Mouse (Mus musculus): ENCODE measurements around the gene Egfr. TPM values are rescaled to one million over a fixed set of nuclear protein-coding genes. Genes with fewer than 3 reads are reported as not detected.

Gene Egfr
- polyA plus RNA-seq, 1 experiment, result not detected

DNA sequence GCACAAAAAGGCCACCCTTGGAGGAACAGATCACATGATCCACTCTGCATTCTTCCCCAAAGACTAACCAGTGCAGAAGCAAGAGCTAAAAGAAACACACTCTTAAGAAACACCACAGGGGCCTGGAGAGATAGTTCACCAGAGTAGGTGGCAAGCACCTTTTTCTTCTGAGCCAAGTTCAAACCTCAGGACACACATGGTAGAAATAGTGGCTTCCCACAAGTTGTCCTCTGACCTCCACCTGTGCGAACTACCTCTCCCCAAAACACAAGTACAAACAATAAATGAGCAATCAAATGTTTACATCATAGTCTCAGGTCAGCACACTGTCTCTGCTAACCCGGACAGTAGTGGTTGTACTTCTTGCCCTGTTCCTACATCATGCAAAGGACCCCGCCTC is 45.5 kb downstream of the Egfr start:
- Histone ChIP-seq H3K27me3 (ENCODE audit: control insufficient read depth) (no peaks in the 10 kb centered on the region), H3K36me3 (ENCODE audit: control insufficient read depth) (no peaks in the 10 kb centered on the region), H3K4me1 (ENCODE audit: control insufficient read depth) (no peaks in the 10 kb centered on the region), H3K9me3 (ENCODE audit: control insufficient read depth, low read length) (no peaks in the 10 kb centered on the region), H3K4me3 (replicated peaks) (no peak overlapping the region)
- TF ChIP-seq GATA1 (IDR thresholded peaks at IDR 0.05; ENCODE audit: low read length), result no peak
- TF ChIP-seq TAL1 (IDR thresholded peaks at IDR 0.05; ENCODE audit: low read length), result no peak

DNA sequence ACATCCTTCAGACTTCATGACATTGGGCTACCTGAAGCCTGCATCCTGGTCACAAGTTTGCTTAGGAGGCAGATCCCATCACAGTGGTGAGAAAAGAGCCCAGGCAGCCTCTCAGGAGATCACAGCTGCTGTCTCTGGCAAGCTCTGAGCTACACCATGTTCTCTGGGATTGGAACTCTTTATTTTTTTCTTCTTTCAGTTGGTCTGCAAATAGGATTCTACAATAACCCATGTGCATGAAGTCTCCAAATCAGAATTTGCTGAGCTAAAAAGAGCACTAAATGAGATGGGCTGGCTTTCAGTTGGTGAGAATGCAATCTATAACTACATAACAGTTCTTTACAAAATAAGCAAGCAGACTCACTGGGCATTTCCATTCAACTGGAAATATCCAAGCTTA is 46.1 kb downstream of the Egfr start:
- TF ChIP-seq TAL1 (IDR thresholded peaks at IDR 0.05; ENCODE audit: low read length) (no peak), GATA1 (IDR thresholded peaks at IDR 0.05; ENCODE audit: low read length) (no peak)
- H3K9me3 ChIP-seq (ENCODE audit: control insufficient read depth, low read length), result no peaks in the 10 kb centered on the region
- H3K4me3 ChIP-seq (replicated peaks), result no peak overlapping the region
- no peaks in the 10 kb centered on the region for H3K36me3 ChIP-seq (ENCODE audit: control insufficient read depth)
- no peaks in the 10 kb centered on the region for H3K27me3 ChIP-seq (ENCODE audit: control insufficient read depth)
- H3K4me1 ChIP-seq (ENCODE audit: control insufficient read depth), result no peaks in the 10 kb centered on the region

DNA sequence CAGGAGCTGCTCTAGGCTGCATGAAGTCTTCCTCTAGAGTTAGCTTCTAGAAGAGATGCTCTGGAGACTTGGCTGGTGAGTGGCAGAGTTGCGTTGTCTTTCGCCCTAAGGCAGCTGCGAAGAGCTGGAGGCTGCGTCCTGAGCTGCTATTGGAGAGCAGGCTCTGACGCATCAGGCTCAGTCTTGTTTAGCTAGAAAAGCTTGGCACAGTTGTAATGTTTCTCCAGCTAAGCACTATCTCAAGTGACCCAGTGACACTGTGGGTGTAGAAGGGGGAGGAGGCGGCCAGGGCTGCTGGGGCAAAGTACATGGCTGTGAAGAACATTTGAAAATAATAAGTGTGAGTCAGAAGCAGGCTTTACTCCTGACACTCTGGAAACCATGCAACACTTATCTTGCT is 48.5 kb downstream of the Egfr start:
- TF ChIP-seq GATA1 (IDR thresholded peaks at IDR 0.05; ENCODE audit: low read length) (no peak), TAL1 (IDR thresholded peaks at IDR 0.05; ENCODE audit: low read length) (no peak)
- no peaks in the 10 kb centered on the region for H3K27me3 ChIP-seq (ENCODE audit: control insufficient read depth)
- no peak overlapping the region for H3K4me3 ChIP-seq (replicated peaks)
- no peaks in the 10 kb centered on the region for H3K36me3 ChIP-seq (ENCODE audit: control insufficient read depth)
- H3K9me3 ChIP-seq (ENCODE audit: control insufficient read depth, low read length), result no peaks in the 10 kb centered on the region
- no peaks in the 10 kb centered on the region for H3K4me1 ChIP-seq (ENCODE audit: control insufficient read depth)

DNA sequence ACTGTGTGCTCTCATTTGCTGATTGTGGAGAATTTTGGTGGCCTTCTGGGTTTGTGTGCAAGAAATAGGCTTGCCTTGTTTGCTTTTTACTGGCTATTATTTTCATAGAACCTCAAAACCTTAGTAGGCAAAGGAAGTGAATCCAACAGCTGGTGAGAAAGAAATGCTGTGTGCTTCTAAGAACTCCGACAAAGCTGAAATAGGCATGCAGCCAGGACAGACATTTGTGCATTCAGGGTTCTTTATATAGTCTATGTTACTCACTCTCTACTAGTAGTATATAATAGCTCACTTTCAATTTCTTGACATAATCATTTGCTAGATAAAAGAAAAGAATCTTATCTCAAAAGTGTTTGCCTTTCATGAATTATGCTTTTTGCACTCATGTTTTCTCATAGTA is 50.7 kb downstream of the Egfr start:
- Histone ChIP-seq H3K4me1 (ENCODE audit: control insufficient read depth) (no peaks in the 10 kb centered on the region), H3K27me3 (ENCODE audit: control insufficient read depth) (no peaks in the 10 kb centered on the region), H3K4me3 (replicated peaks) (no peak overlapping the region), H3K9me3 (ENCODE audit: control insufficient read depth, low read length) (no peaks in the 10 kb centered on the region), H3K36me3 (ENCODE audit: control insufficient read depth) (no peaks in the 10 kb centered on the region)
- TF ChIP-seq GATA1 (IDR thresholded peaks at IDR 0.05; ENCODE audit: low read length), result no peak
- no peak for TF ChIP-seq TAL1 (IDR thresholded peaks at IDR 0.05; ENCODE audit: low read length)

DNA sequence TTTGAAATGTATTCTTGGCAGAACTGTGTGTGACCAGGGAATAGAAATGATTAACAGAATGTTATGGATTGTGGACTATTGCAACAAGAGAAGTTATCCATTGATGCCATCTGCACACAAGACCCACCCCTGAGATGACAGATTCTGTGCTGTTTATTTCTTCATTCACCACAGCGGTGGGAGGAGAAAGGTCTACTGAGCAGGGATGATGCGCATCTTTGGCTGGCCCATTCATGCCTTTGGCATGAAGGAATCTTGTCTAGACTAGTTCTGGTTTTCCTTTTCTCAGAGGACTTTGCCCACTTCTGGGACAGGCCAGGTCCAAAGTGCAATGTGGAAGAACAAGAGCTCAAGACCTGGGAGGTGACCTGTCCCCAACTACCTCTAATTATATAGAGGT is 52.0 kb downstream of the Egfr start:
- Histone ChIP-seq H3K27me3 (ENCODE audit: control insufficient read depth) (no peaks in the 10 kb centered on the region), H3K4me1 (ENCODE audit: control insufficient read depth) (no peaks in the 10 kb centered on the region), H3K9me3 (ENCODE audit: control insufficient read depth, low read length) (no peaks in the 10 kb centered on the region), H3K36me3 (ENCODE audit: control insufficient read depth) (no peaks in the 10 kb centered on the region), H3K4me3 (replicated peaks) (no peak overlapping the region)
- TF ChIP-seq GATA1 (IDR thresholded peaks at IDR 0.05; ENCODE audit: low read length) (no peak), TAL1 (IDR thresholded peaks at IDR 0.05; ENCODE audit: low read length) (no peak)

- no peaks in the 10 kb centered on the region for H3K4me1 ChIP-seq (ENCODE audit: control insufficient read depth)
- H3K9me3 ChIP-seq (ENCODE audit: control insufficient read depth, low read length), result no peaks in the 10 kb centered on the region
- H3K36me3 ChIP-seq (ENCODE audit: control insufficient read depth), result no peaks in the 10 kb centered on the region
- TF ChIP-seq TAL1 (IDR thresholded peaks at IDR 0.05; ENCODE audit: low read length) (no peak), GATA1 (IDR thresholded peaks at IDR 0.05; ENCODE audit: low read length) (no peak)
- no peaks in the 10 kb centered on the region for H3K27me3 ChIP-seq (ENCODE audit: control insufficient read depth)
- H3K4me3 ChIP-seq (replicated peaks), result no peak overlapping the region
These were observed 53.9 kb downstream of the Egfr start for GRCm38 (mm10) chr11:16805886-16806285.

DNA sequence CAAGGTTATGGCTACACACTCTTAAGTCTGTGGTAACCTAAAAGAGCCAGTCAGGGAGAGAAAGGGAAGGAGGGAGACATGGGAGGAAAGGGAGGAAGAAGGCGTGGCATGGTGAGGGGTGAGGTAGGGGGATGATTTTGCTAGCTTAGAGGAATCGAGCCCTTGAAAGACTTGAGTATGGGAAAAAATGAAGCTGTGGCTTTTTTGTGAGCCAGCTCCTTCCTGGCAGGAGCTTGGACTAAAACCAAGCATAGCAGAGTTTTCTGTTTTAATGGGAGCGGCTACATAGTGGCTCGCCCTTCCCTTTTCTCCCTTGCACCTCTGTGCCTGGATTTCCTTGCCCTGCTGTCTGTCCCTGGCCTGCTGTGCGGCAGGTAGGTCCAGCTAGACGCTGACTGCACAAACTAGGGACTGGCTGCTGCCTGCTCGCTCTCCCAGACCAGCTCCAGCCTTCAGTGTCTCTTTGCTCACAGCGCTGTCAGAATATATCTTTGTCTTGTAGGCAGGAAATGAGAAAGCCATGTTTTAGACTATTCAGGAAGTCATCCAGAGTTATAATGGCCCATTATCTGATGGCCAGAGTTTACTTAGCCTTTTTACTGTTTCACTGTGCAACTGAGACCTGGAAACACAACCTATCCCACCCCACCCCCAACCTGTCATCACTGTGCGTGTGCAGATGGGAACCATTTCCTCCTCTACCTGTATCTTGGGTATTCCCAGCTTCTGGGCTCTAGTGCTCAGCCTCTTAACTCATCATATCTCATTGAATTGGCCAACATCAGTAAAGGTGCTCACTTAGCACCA is 57.4 kb downstream of the Egfr start:
- no peaks in the 10 kb centered on the region for H3K27me3 ChIP-seq (ENCODE audit: control insufficient read depth)
- H3K9me3 ChIP-seq (ENCODE audit: control insufficient read depth, low read length), result no peaks in the 10 kb centered on the region
- no peaks in the 10 kb centered on the region for H3K36me3 ChIP-seq (ENCODE audit: control insufficient read depth)
- TF ChIP-seq GATA1 (IDR thresholded peaks at IDR 0.05; ENCODE audit: low read length) (no peak), TAL1 (IDR thresholded peaks at IDR 0.05; ENCODE audit: low read length) (no peak)
- peaks cover 4% of the 10 kb centered on the region for H3K4me1 ChIP-seq (ENCODE audit: control insufficient read depth)
- no peak overlapping the region for H3K4me3 ChIP-seq (replicated peaks)

GRCm38 (mm10) chr11:16810086-16810485 is 58.1 kb downstream of the Egfr start:
- H3K9me3 ChIP-seq (ENCODE audit: control insufficient read depth, low read length), result no peaks in the 10 kb centered on the region
- no peaks in the 10 kb centered on the region for H3K36me3 ChIP-seq (ENCODE audit: control insufficient read depth)
- peaks cover 4% of the 10 kb centered on the region for H3K4me1 ChIP-seq (ENCODE audit: control insufficient read depth)
- H3K4me3 ChIP-seq (replicated peaks), result no peak overlapping the region
- H3K27me3 ChIP-seq (ENCODE audit: control insufficient read depth), result no peaks in the 10 kb centered on the region
- TF ChIP-seq GATA1 (IDR thresholded peaks at IDR 0.05; ENCODE audit: low read length) (no peak), TAL1 (IDR thresholded peaks at IDR 0.05; ENCODE audit: low read length) (no peak)

GRCm38 (mm10) chr11:16813298-16813697 is 61.3 kb downstream of the Egfr start:
- Histone ChIP-seq H3K9me3 (ENCODE audit: control insufficient read depth, low read length) (no peaks in the 10 kb centered on the region), H3K4me3 (replicated peaks) (no peak overlapping the region), H3K4me1 (ENCODE audit: control insufficient read depth) (peaks cover 12% of the 10 kb centered on the region), H3K27me3 (ENCODE audit: control insufficient read depth) (no peaks in the 10 kb centered on the region), H3K36me3 (ENCODE audit: control insufficient read depth) (no peaks in the 10 kb centered on the region)
- no peak for TF ChIP-seq GATA1 (IDR thresholded peaks at IDR 0.05; ENCODE audit: low read length)
- no peak for TF ChIP-seq TAL1 (IDR thresholded peaks at IDR 0.05; ENCODE audit: low read length)

GRCm38 (mm10) chr11:16816414-16816813 is 64.4 kb downstream of the Egfr start:
- no peak for TF ChIP-seq GATA1 (IDR thresholded peaks at IDR 0.05; ENCODE audit: low read length)
- no peak for TF ChIP-seq TAL1 (IDR thresholded peaks at IDR 0.05; ENCODE audit: low read length)
- Histone ChIP-seq H3K27me3 (ENCODE audit: control insufficient read depth) (no peaks in the 10 kb centered on the region), H3K4me1 (ENCODE audit: control insufficient read depth) (peaks cover 14% of the 10 kb centered on the region), H3K36me3 (ENCODE audit: control insufficient read depth) (no peaks in the 10 kb centered on the region), H3K9me3 (ENCODE audit: control insufficient read depth, low read length) (no peaks in the 10 kb centered on the region), H3K4me3 (replicated peaks) (no peak overlapping the region)

Data from erythroblast, embryonic 14.5 days (primary cell).